Mouse (Mus musculus): ENCODE data around the gene 2610507B11Rik.
"Not testable (repeated sequence)": the region's sequence is repeated elsewhere in the genome, so short reads cannot be mapped to it uniquely, and the experiment has no call there.

2610507B11Rik gene

DNA sequence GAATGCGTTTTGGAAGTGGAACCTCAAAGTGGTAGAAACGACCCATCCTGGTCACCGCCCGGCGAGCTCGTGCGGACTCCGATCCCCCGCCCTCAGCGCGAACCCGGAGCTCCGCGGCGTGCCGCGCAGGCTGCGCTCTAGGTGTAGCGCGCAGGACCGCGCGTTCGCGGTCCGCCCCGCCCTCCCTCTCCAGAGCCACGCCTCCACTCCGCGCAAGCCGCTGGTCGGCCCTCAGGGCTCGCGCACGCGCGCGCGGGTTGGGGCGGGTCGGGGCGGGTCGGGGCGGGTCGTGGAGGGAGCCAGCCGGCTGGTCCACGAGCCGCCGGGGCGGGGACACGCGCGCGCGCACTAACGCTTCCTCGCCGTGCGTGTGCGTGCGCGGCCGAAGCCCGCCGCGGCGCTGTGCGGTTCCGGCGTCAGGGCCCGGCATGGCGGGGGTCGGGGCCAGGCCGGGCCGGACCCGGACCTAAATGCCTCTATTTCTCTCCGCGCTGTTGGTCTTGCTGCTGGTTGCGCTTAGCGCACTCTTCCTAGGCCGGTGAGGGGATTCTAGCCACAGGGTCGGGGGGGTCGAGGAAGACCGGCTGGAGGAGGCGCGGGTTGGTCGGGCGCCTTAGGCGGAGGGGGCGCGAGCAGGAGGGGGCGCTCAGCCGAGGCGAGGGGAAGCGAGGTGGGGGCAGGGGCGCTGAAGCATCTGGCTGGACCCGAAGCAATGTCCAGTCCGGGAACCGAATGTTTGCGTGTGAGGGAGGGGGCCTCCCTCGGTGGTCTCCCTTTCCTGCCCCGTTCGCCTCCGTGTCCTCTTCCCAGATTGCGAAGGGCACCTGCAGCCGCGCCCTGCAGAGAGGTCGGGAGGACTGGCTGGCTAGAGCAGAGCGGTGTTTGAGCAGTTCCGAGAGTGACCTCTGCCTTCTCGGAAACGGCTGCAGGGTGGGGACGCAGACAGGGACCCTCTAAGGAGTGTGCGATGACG, at the start of gene 2610507B11Rik:
2610507B11Rik (plus strand) TSS at position 373 of the 973 bp plus-strand sequence.
- peak; percentile 90 to 94 for DNase-seq

GRCm38 (mm10) chr11:78213086-78213817, 48.3 kb upstream of the 2610507B11Rik start:
- peak; percentile 52 to 54 for DNase-seq

DNA sequence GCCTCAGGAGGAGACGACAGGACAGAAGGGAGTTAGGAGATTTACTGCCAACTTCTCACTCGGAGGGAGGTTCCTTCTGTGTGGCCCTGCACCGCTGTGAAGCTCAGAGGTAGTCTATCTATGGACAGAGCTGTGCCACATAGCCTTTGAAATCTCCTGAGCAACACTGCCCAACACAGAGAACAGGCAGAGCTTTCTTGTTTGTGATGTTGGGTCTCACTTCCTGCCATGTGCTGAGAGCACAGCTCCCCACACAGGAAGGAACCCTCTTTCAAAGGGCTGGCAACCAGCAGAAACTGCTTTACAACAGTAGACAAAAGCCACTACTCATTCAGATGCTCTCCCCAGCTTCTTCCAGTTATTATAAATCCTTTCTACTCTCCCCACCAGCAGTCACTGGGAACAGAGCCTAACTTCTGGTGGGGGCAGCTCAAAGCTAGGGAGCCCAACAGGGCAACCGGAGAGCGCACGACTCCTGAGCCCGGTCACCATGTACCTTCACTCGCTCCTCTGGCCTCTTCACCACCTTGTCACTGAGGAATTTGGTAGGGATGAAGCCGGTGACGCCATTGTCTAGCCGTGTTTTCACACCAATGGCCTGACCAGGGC, 45.7 kb upstream of the 2610507B11Rik start:
- no peak for DNase-seq

- no peak for DNase-seq
Measured at GRCm38 (mm10) chr11:78223586-78223985, 38.0 kb upstream of the 2610507B11Rik start.

GRCm38 (mm10) chr11:78231518-78231917, 30.0 kb upstream of the 2610507B11Rik start:
- DNase-seq = no peak

DNA sequence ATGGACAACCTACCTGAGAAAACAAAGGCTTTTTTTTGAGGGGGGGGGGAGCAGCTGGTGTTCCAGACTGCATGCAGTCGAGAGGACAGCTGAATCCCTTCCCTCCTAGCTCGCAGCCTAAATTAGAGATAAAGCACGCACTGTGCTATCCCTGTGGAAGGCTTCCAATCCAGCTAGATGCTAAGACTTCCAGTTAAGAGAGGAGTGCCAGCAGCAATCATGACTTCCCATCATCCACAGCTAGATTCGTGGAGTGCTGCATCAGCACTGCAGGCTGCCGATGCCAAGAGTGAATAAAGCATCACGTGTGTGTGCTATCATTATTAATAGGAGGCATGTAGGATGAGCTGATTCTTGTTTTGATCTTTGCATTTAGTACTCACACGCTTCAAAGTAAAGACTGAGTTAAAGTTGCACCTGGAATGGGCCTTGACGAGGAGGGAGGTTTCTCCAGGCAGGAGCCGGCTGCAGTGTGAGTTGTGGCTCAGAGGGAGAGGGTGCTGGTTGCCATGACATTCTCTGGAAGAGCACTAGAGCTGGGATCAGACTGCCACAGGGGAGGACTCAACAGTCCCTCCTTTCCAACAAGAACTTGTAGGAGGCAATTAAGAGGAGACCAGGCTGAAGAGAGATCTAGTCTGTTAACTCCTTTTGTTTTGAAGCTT, 21.2 kb upstream of the 2610507B11Rik start:
- DNase-seq = no peak

DNA sequence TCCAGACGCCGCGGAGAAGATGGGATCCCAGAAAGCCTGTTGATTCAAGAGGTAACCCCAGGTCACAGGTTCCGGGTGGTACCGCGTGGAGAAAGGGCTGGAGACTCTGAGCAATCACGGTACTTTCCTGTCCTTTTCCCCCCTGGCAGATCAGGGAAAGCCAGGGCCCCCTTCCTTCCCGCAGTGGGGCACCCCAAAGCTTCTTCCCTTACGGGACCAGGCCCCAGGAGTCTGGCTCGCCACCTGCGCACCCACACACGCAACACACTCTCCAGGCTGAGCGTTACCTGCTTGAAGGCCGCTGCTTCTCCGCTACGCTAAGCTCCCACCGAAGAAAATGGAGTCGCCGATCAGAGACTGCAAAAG, 16.3 kb upstream of the 2610507B11Rik start:
- no peak for DNase-seq

- DNase-seq = peak; percentile 71 to 83
Measured at GRCm38 (mm10) chr11:78245627-78246317, 15.8 kb upstream of the 2610507B11Rik start, which contains the start of the genes Sdf2 and Supt6. Sdf2 (plus strand) TSS chr11:78245746. Supt6 (minus strand) TSS chr11:78245987.

DNA sequence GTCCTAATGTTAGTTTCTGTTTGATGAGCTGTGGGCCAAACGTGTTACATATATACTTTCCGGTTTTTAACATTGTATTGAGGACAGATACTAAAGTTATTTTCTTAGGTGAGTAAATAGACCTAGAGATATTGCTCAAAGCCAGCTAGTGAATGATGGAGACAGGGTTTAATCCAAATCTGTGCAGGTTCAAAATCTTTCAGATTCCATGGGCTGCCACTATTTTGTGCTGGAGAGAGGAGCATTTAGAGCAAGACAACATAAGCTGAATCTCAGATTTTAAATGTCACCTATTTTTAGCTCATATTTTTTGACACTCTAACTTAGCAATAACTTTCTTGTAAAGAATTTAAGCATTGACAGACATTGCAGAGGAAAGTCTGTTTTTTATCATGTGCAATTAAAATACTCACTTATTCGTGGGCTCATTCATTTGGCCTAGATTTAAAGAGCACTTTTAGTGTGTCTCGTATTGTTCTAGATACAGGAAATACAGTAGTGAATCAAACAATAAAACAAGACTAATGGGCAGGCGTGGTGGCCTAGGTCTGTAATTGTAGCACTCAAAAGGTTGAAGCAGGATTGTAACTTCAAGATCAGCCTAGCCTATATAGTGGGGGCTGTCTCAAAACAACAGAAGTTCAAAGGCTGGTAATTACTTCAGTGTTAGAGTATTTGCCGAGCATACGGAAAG, 15.1 kb upstream of the 2610507B11Rik start:
- DNase-seq = no peak

GRCm38 (mm10) chr11:78247012-78247348, 14.6 kb upstream of the 2610507B11Rik start:
- DNase-seq = no peak

DNA sequence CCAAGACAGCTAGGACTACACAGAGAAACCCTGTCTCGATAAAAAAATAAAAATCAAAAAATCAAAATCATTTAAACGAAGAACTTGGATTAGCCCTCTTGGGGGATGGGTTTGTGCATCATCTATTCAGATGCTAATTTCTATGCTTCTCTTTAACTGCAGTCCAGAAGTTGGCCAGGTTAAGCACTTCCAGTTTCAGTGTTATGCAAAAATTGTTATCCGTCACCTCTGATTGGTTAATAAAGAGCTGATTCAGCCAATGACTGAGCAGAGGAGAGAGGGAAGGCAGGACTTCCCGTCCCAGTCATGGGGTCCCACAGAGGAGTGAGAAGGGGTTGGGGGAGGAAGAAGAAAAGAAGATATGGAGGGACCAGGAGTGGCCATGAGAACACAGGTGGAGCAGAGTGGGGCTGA, 13.8 kb upstream of the 2610507B11Rik start:
- no peak for DNase-seq

- DNase-seq = no peak
Measured at GRCm38 (mm10) chr11:78256618-78257017, 4.9 kb upstream of the 2610507B11Rik start.

GRCm38 (mm10) chr11:78260489-78261258, 878 bp upstream of the 2610507B11Rik start:
- no peak for DNase-seq

- DNase-seq = peak; percentile 18 to 46
Measured at GRCm38 (mm10) chr11:78262550-78262949, 998 bp downstream of the 2610507B11Rik start.

DNA sequence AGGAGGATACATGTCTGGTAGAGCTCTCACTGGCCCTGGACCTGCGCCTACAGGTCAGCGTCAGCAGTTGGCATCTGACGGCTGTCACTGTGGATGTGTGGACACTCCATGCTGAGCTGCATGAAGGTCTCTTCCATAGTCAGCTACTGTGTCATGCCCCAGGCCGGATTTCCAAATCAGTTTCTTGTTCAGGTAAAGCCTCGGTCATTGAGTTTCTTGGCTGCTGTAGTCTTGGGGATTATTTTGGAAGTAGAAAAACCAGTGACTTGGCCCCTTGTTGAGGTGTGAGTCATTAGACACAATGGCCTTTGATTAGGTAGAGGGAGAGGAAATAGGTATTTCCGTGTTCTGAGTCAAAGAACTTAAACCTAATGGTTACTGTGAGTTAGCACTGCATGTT, 4.0 kb downstream of the 2610507B11Rik start:
- no peak for DNase-seq

- DNase-seq = no peak
Measured at GRCm38 (mm10) chr11:78271986-78272385, 10.4 kb downstream of the 2610507B11Rik start.

GRCm38 (mm10) chr11:78275596-78275995, 14.0 kb downstream of the 2610507B11Rik start:
- no peak for DNase-seq

DNA sequence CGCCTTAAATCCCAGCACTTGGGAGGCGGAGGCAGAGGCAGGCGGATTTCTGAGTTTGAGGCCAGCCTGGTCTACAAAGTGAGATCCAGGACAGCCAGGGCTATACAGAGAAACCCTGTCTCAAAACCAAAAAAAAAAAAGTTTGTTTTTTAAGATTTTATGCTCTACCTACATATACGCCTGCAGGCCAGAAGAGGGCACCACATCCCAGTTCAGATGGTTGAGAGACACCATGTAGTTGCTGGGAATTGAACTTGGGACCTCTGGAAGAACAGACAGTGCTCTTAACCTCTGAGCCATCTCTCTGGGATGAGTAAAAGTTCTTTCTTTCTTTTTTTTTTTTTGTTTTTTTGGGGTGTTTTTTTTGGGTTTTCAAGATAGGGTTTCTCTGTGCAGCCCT, 14.6 kb downstream of the 2610507B11Rik start:
- not testable (repeated sequence) for DNase-seq

DNA sequence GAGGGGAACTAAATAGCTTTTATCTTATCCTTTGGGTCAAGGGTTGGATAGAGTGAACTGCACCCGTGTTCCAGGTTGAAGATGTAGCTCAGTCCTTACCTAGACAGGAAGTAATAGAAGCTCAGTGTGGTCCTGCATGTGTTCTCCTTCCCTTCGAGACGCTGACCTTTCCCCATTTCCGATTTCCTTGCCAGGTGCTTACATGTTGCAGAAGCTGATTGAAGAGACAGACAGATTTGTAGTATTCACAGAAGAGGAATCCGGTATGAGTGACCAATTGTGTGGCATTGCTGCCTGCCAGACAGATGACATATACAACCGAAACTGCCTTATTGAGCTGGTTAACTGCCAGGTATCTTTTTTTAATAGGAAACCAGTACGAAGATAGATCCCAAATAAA, 17.3 kb downstream of the 2610507B11Rik start:
- DNase-seq = no peak

- no peak for DNase-seq
Measured at GRCm38 (mm10) chr11:78279586-78279985, 18.0 kb downstream of the 2610507B11Rik start.
